Mouse (Mus musculus): ENCODE data around the gene Gm13288. TPM values are rescaled to one million over a fixed set of nuclear protein-coding genes. Genes with fewer than 3 reads are reported as not detected.
"Not testable (repeated sequence)": the region's sequence is repeated elsewhere in the genome, so short reads cannot be mapped to it uniquely, and the experiment has no call there.

The Gm13288 gene
- total RNA-seq (2021): not detected
- long read RNA-seq, experiment 1: 0 reads
- long read RNA-seq, experiment 2: 0 reads

DNA sequence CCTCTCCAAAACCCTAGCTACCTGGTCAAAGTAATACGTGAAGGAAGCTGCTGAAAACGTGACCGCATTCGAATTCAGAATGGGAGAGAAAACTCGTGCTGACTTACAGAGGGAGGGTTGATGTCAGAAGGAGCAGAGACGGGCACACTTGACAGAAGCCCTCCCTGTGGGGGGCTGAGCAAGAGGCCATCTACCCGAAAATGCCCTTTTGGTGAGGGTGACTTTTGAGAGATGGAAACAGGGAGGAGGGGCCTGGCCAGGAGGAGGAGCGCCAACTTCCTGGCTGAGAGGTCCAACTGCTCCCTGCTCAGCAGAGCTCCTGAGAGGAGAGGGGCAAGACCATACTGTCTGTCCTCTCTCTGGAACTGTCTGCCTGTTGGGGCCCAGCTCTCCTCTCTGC, at the start of gene Gm13288:
Gene Gm13288, plus strand, starts transcription at position 301 of the 400 bp plus-strand sequence.
- DNase-seq; intact Hi-C loops (cut with DNase I): not testable (repeated sequence)

DNA sequence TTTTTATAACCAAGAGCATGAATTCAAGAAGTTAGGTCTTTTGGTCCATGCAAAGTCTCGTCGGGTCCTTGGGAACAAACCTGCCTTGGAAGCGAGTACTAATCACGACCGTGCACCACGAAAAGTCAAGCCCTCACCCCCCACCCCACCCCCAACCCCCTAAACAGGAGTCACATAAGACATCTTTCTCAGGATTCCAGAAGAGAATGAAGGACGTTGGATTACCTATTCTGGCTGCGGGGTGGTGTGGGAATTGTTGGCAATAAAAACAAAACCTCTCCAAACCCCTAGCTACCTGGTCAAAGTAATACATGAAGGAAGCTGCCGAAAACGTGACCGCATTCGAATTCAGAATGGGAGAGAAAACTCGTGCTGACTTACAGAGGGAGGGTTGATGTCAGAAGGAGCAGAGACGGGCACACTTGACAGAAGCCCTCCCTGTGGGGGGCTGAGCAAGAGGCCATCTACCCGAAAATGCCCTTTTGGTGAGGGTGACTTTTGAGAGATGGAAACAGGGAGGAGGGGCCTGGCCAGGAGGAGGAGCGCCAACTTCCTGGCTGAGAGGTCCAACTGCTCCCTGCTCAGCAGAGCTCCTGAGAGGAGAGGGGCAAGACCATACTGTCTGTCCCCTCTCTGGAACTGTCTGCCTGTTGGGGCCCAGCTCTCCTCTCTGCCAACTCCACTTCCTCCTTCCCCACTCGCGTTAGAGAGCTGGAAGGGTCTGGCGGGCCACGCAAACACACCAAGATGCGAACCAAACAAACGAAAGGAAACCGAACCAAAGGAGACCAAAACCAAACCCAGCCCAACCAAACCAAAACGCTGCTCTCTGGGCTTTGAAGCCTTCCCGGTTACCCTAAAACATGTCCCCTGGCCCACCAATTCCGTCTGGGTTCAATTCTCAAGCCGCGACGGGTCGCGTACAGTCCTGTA, 48.5 kb upstream of the Gm13288 start:
- intact Hi-C loops (cut with DNase I): not testable (repeated sequence)

DNA sequence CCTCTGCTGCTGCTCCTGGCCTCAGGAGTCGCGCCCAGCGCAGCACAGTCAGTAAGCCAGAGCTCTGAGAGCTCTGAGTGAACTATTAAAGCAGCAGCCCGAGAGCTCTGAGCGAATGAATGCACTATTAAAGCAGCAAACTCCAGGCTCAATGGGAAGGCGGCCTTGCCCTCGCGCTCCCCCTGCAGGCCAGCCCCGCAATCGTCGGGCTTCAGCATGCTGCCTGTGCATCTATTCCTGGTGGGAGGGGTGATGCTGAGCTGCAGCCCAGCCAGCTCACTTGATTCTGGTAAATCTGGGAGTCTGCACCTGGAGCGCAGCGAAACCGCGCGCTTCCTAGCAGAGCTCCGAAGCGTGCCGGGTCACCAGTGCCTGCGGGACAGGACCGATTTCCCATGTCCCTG, 47.7 kb upstream of the Gm13288 start:
- DNase-seq: peak; percentile 87 to 89
- intact Hi-C loops (cut with DNase I): not testable (repeated sequence)

More for the DNA sequence above, 48.5 kb upstream of the Gm13288 start:
- peak in 1 of 2 experiments; percentile 9 for DNase-seq

DNA sequence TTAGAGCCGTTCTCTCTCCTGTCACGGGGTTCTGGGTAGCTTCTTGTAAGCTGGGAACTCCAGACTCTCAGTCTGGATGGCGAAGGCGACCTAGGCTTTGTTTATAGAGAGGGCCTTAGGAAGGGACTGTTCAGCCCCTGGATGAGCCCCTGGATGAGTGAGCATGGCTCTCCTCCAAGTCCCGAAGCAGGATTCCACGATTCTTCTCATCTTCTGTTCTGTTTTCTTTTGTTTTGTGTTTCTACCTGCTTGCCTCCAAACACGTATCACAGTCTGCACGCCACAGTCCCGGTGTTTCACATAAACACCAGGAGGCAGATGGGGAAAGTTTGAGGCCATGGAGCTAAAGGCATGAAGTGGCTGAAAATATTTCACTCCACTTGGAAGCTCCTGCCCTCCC, 46.6 kb upstream of the Gm13288 start:
- DNase-seq; intact Hi-C loops (cut with DNase I): not testable (repeated sequence)

DNA sequence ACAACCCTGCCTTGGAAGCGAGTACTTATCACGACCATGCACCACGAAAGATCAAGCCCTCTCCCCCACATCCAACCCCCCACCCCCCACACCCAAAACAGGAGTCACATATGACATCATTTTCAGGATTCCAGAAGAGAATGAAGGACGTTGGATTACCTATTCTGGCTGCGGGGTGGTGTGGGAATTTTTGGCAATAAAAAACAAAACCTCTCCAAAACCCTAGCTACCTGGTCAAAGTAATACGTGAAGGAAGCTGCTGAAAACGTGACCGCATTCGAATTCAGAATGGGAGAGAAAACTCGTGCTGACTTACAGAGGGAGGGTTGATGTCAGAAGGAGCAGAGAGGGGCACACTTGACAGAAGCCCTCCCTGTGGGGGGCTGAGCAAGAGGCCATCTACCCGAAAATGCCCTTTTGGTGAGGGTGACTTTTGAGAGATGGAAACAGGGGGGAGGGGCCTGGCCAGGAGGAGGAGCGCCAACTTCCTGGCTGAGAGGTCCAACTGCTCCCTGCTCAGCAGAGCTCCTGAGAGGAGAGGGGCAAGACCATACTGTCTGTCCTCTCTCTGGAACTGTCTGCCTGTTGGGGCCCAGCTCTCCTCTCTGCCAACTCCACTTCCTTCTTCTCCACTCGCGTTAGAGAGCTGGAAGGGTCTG, 45.6 kb upstream of the Gm13288 start, which contains the start of gene Gm13283:
Gene Gm13283, plus strand, starts transcription at position 510 of the 659 bp plus-strand sequence.
- intact Hi-C loops (cut with DNase I): not testable (repeated sequence)
- DNase-seq: peak; percentile 26 to 28

DNA sequence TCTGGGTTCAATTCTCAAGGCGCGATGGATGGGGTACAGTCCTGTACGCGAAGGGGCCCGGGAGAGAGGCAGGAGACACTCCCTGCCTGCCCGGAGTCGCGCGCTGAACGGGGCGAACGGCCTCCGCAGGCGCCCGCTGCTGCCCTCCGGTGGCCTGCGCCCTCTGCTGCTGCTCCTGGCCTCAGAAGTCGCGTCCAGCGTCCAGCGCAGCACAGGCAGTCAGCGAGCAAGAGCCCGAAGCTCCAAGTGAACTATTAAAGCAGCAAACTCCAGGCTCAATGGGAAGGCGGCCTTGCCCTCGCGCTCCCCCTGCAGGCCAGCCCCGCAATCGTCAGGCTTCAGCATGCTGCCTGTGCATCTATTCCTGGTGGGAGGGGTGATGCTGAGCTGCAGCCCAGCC, 44.9 kb upstream of the Gm13288 start:
- intact Hi-C loops (cut with DNase I): not testable (repeated sequence)
- DNase-seq: peak; percentile 82 to 83

DNA sequence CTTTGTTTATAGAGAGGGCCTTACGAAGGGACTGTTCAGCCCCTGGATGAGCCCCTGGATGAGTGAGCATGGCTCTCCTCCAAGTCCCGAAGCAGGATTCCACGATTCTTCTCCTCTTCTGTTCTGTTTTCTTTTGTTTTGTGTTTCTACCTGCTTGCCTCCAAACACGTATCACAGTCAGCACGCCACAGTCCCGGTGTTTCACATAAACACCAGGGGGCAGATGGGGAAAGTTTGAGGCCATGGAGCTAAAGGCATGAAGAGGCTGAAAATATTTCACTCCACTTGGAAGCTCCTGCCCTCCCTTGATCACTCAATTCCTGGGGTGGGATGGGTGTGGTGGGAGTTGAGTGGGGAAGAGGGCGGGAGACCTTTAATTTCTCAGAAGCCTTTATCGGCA, 43.6 kb upstream of the Gm13288 start:
- intact Hi-C loops (cut with DNase I): not testable (repeated sequence)
- peak; percentile 57 to 67 for DNase-seq

DNA sequence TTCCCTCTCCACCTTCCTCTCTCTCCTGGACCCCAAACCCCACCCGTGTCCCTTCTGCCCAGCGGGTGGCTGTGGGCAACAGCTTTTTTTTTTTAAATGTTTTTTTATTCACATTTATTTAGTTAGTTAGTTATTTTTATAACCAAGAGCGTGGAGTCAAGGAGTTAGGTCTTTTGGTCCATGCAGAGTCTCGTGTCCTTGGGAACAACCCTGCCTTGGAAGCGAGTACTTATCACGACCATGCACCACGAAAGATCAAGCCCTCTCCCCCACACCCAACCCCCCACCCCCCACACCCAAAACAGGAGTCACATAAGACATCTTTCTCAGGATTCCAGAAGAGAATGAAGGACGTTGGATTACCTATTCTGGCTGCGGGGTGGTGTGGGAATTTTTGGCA, 43.0 kb upstream of the Gm13288 start:
- intact Hi-C loops (cut with DNase I): not testable (repeated sequence)
- peak in 1 of 2 experiments; percentile 10 for DNase-seq

DNA sequence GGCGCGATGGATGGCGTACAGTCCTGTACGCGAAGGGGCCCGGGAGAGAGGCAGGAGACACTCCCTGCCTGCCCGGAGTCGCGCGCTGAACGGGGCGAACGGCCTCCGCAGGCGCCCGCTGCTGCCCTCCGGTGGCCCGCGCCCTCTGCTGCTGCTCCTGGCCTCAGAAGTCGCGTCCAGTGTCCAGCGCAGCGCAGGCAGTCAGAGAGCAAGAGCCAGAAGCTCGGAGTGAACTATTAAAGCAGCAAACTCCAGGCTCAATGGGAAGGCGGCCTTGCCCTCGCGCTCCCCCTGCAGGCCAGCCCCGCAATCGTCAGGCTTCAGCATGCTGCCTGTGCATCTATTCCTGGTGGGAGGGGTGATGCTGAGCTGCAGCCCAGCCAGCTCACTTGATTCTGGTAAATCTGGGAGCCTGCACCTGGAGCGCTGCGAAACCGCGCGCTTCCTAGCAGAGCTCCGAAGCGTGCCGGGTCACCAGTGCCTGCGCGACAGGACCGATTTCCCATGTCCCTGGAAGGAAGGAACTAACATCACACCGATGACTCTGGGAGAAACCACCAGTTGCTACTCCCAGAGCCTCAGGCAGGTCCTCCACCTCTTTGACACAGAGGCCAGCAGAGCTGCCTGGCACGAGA, 41.8 kb upstream of the Gm13288 start:
- DNase-seq: peak; percentile 55 to 59
- intact Hi-C loops (cut with DNase I): not testable (repeated sequence)

DNA sequence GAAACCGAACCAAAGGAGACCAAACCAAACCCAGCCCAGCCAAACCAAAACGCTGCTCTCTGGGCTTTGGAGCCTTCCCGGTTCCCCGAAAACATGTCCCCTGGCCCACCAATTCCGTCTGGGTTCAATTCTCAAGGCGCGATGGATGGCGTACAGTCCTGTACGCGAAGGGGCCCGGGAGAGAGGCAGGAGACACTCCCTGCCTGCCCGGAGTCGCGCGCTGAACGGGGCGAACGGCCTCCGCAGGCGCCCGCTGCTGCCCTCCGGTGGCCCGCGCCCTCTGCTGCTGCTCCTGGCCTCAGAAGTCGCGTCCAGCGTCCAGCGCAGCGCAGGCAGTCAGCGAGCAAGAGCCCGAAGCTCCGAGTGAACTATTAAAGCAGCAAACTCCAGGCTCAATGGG, 31.8 kb upstream of the Gm13288 start, which contains the start of gene Gm13290:
Gene Gm13290, plus strand, starts transcription at position 301 of the 400 bp plus-strand sequence.
- DNase-seq; intact Hi-C loops (cut with DNase I): not testable (repeated sequence)

DNA sequence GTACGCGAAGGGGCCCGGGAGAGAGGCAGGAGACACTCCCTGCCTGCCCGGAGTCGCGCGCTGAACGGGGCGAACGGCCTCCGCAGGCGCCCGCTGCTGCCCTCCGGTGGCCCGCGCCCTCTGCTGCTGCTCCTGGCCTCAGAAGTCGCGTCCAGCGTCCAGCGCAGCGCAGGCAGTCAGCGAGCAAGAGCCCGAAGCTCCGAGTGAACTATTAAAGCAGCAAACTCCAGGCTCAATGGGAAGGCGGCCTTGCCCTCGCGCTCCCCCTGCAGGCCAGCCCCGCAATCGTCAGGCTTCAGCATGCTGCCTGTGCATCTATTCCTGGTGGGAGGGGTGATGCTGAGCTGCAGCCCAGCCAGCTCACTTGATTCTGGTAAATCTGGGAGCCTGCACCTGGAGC, 28.7 kb upstream of the Gm13288 start, which contains the start of gene Gm13289:
Gene Gm13289, plus strand, starts transcription at position 301 of the 400 bp plus-strand sequence.
- DNase-seq; intact Hi-C loops (cut with DNase I): not testable (repeated sequence)

DNA sequence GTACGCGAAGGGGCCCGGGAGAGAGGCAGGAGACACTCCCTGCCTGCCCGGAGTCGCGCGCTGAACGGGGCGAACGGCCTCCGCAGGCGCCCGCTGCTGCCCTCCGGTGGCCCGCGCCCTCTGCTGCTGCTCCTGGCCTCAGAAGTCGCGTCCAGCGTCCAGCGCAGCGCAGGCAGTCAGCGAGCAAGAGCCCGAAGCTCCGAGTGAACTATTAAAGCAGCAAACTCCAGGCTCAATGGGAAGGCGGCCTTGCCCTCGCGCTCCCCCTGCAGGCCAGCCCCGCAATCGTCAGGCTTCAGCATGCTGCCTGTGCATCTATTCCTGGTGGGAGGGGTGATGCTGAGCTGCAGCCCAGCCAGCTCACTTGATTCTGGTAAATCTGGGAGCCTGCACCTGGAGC, 25.8 kb upstream of the Gm13288 start, which contains the start of gene Gm13272:
Gene Gm13272, plus strand, starts transcription at position 301 of the 400 bp plus-strand sequence.
- DNase-seq; intact Hi-C loops (cut with DNase I): not testable (repeated sequence)

DNA sequence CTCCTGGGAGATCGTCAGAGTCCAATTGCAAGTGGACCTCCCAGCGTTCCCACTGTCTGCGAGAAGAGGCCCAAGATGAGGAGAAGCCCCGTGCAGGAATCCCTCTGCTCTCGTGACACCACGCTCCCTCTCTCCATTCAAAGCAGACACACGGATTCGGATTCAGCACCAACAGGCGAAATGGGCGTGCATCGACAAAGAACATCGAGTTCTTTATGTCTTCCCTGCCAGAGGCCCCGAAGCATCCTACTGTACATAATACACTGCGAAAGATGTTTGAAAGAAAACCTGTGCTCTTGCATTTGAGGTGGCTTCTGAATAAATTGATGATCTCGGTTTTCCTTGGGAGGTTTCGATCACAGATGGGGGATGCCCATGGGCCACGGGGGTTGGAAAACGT, 25.0 kb upstream of the Gm13288 start:
- intact Hi-C loops (cut with DNase I); DNase-seq: not testable (repeated sequence)

DNA sequence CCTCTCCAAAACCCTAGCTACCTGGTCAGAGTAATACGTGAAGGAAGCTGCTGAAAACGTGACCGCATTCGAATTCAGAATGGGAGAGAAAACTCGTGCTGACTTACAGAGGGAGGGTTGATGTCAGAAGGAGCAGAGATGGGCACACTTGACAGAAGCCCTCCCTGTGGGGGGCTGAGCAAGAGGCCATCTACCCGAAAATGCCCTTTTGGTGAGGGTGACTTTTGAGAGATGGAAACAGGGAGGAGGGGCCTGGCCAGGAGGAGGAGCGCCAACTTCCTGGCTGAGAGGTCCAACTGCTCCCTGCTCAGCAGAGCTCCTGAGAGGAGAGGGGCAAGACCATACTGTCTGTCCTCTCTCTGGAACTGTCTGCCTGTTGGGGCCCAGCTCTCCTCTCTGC, 23.5 kb upstream of the Gm13288 start, which contains the start of gene Ifnz:
Gene Ifnz, plus strand, starts transcription at position 301 of the 400 bp plus-strand sequence.
- intact Hi-C loops (cut with DNase I); DNase-seq: not testable (repeated sequence)

DNA sequence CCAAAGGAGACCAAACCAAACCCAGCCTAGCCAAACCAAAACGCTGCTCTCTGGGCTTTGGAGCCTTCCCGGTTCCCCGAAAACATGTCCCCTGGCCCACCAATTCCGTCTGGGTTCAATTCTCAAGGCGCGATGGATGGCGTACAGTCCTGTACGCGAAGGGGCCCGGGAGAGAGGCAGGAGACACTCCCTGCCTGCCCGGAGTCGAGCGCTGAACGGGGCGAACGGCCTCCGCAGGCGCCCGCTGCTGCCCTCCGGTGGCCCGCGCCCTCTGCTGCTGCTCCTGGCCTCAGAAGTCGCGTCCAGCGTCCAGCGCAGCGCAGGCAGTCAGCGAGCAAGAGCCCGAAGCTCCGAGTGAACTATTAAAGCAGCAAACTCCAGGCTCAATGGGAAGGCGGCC, 23.0 kb upstream of the Gm13288 start:
- peak; percentile 26 to 37 for DNase-seq
- intact Hi-C loops (cut with DNase I): not testable (repeated sequence)

DNA sequence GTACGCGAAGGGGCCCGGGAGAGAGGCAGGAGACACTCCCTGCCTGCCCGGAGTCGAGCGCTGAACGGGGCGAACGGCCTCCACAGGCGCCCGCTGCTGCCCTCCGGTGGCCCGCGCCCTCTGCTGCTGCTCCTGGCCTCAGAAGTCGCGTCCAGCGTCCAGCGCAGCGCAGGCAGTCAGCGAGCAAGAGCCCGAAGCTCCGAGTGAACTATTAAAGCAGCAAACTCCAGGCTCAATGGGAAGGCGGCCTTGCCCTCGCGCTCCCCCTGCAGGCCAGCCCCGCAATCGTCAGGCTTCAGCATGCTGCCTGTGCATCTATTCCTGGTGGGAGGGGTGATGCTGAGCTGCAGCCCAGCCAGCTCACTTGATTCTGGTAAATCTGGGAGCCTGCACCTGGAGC, 19.9 kb upstream of the Gm13288 start, which contains the start of gene Gm13276:
Gene Gm13276, plus strand, starts transcription at position 301 of the 400 bp plus-strand sequence.
- DNase-seq; intact Hi-C loops (cut with DNase I): not testable (repeated sequence)

DNA sequence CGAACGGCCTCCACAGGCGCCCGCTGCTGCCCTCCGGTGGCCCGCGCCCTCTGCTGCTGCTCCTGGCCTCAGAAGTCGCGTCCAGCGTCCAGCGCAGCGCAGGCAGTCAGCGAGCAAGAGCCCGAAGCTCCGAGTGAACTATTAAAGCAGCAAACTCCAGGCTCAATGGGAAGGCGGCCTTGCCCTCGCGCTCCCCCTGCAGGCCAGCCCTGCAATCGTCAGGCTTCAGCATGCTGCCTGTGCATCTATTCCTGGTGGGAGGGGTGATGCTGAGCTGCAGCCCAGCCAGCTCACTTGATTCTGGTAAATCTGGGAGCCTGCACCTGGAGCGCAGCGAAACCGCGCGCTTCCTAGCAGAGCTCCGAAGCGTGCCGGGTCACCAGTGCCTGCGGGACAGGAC, 16.9 kb upstream of the Gm13288 start, which contains the start of gene Gm13277:
Gene Gm13277, plus strand, starts transcription at position 231 of the 400 bp plus-strand sequence.
- DNase-seq: peak; percentile 65 to 73
- intact Hi-C loops (cut with DNase I): not testable (repeated sequence)

DNA sequence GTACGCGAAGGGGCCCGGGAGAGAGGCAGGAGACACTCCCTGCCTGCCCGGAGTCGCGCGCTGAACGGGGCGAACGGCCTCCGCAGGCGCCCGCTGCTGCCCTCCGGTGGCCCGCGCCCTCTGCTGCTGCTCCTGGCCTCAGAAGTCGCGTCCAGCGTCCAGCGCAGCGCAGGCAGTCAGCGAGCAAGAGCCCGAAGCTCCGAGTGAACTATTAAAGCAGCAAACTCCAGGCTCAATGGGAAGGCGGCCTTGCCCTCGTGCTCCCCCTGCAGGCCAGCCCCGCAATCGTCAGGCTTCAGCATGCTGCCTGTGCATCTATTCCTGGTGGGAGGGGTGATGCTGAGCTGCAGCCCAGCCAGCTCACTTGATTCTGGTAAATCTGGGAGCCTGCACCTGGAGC, 14.1 kb upstream of the Gm13288 start, which contains the start of gene Gm13278:
Gene Gm13278, plus strand, starts transcription at position 301 of the 400 bp plus-strand sequence.
- intact Hi-C loops (cut with DNase I): not testable (repeated sequence)

DNA sequence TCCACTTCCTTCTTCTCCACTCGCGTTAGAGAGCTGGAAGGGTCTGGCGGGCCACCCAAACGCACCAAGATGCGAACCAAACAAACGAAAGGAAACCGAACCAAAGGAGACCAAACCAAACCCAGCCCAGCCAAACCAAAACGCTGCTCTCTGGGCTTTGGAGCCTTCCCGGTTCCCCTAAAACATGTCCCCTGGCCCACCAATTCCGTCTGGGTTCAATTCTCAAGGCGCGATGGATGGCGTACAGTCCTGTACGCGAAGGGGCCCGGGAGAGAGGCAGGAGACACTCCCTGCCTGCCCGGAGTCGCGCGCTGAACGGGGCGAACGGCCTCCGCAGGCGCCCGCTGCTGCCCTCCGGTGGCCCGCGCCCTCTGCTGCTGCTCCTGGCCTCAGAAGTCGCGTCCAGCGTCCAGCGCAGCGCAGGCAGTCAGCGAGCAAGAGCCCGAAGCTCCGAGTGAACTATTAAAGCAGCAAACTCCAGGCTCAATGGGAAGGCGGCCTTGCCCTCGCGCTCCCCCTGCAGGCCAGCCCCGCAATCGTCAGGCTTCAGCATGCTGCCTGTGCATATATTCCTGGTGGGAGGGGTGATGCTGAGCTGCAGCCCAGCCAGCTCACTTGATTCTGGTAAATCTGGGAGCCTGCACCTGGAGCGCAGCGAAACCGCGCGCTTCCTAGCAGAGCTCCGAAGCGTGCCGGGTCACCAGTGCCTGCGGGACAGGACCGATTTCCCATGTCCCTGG, 11.2 kb upstream of the Gm13288 start, which contains the start of gene Gm13275:
Gene Gm13275, plus strand, starts transcription at position 552 of the 740 bp plus-strand sequence.
- DNase-seq: peak; percentile 70 to 78
- intact Hi-C loops (cut with DNase I): not testable (repeated sequence)

More for the DNA sequence above, 14.1 kb upstream of the Gm13288 start, which contains the start of gene Gm13278:
- DNase-seq: not testable (repeated sequence)
